Mouse (Mus musculus) midbrain, embryonic 12.5 days (tissue): ENCODE measurements around the gene Vamp8. TPM values are rescaled to one million over a fixed set of nuclear protein-coding genes. Genes with fewer than 3 reads are reported as not detected.

Experiments used
- ATAC-seq: fragments of 200-750 bp; cut with Nextera tagmentation; 2 replicates; pipeline ENCODE4 v1.8.0; 2017; ENCODE audit warnings: low read depth, moderate TSS enrichment, moderate library complexity; ENCODE audit not compliant: low FRiP score
- H3K27ac ChIP-seq: fragments of 300-500 bp; sonication (generic); replicated peaks from 2 replicates; pipeline ENCODE4 v1.5.1; 2016; ENCODE audit warnings: mild to moderate bottlenecking
- H3K27me3 ChIP-seq: fragments of 300-500 bp; sonication (generic); 2 replicates; pipeline ENCODE4 v1.6.1; 2016; ENCODE audit warnings: mild to moderate bottlenecking
- H3K36me3 ChIP-seq: fragments of 300-500 bp; sonication (generic); 2 replicates; pipeline ENCODE4 v1.6.1; 2016
- H3K4me1 ChIP-seq: fragments of 300-500 bp; sonication (generic); 2 replicates; pipeline ENCODE4 v1.6.1; 2016
- H3K4me2 ChIP-seq: fragments of 300-500 bp; sonication (generic); replicated peaks from 2 replicates; pipeline ENCODE4 v1.6.1; 2016; ENCODE audit warnings: mild to moderate bottlenecking, moderate library complexity
- H3K4me3 ChIP-seq: fragments of 300-500 bp; sonication (generic); 2 replicates; pipeline ENCODE4 v1.5.1; 2016; ENCODE audit warnings: mild to moderate bottlenecking
- H3K9ac ChIP-seq: fragments of 300-500 bp; sonication (generic); replicated peaks from 2 replicates; pipeline ENCODE4 v1.6.1; 2016; ENCODE audit warnings: mild to moderate bottlenecking, moderate library complexity
- H3K9me3 ChIP-seq: fragments of 300-500 bp; sonication (generic); 2 replicates; pipeline ENCODE4 v1.6.1; 2016; ENCODE audit warnings: mild to moderate bottlenecking
- WGBS: fragments of 180-500 bp; shearing (Covaris S2); methylation state at CpG from one replicate; pipeline ENCODE4 v1.1.7; 2016; 5-methylcytosine and 5-hydroxymethylcytosine counted together
- polyA plus RNA-seq: library from polyadenylated mRNA; unstranded; fragments of >200 nt; fragmentation: Nextera tagmentation; extraction: Ambion mirVana; gene quantifications from 2 replicates; pipeline ENCODE4 v1.2.1, GENCODE M21; 2016

Gene Vamp8
- polyA plus RNA-seq, 1 experiment from 2014 or later = 33.6 TPM

- H3K4me2 ChIP-seq = peak within 1 kb of the TSS; percentile 97
- peaks cover 35% of the 10 kb centered on the region for H3K4me1 ChIP-seq
- under 1% methylated on average over 30 of the region's 30 CpGs for WGBS
- H3K9ac ChIP-seq = peak within 1 kb of the TSS; percentile 85
- peak; percentile 72 for ATAC-seq
- no peaks in the 10 kb centered on the region for H3K9me3 ChIP-seq
- peak within 1 kb of the TSS; percentile 79 for H3K4me3 ChIP-seq
- H3K27me3 ChIP-seq = no peaks in the 10 kb centered on the region
- peaks cover 22% of the 10 kb centered on the region for H3K36me3 ChIP-seq
- peak within 1 kb of the TSS; percentile 64 for H3K27ac ChIP-seq
Observed at GRCm38 (mm10) chr6:72345074-72345567, 45.4 kb downstream of the Vamp8 start, which contains the start of gene Usp39. Gene Usp39 (minus strand): TSS chr6:72345184.

GRCm38 (mm10) chr6:72344396-72345073, 46.0 kb downstream of the Vamp8 start:
- H3K27ac ChIP-seq = peak overlapping the region; percentile 64
- H3K36me3 ChIP-seq = peaks cover 20% of the 10 kb centered on the region
- H3K4me2 ChIP-seq = peak overlapping the region; percentile 97
- peak; percentile 45 for ATAC-seq
- H3K27me3 ChIP-seq = no peaks in the 10 kb centered on the region
- peak overlapping the region; percentile 79 for H3K4me3 ChIP-seq
- peaks cover 35% of the 10 kb centered on the region for H3K4me1 ChIP-seq
- H3K9me3 ChIP-seq = no peaks in the 10 kb centered on the region
- whole genome bisulfite sequencing = under 1% methylated on average over 39 of the region's 42 CpGs
- H3K9ac ChIP-seq = peak overlapping the region; percentile 85

- Histone ChIP-seq H3K4me2 (no peak overlapping the region), H3K27ac (no peak overlapping the region), H3K27me3 (no peaks in the 10 kb centered on the region), H3K4me1 (peaks cover 15% of the 10 kb centered on the region), H3K4me3 (no peak overlapping the region), H3K9ac (no peak overlapping the region), H3K9me3 (no peaks in the 10 kb centered on the region), H3K36me3 (peaks cover 48% of the 10 kb centered on the region)
- ATAC-seq = no peak
- WGBS = 70% methylated on average over 2 of the region's 2 CpGs
Observed at GRCm38 (mm10) chr6:72340481-72340880, 50.0 kb downstream of the Vamp8 start.

Other genes starting within 250 kb of the Vamp8 start
- 6.2 and 8.6 TPM in 2 replicates for gene Atoh8, start 155.1 kb downstream of the Vamp8 start, polyA plus RNA-seq
- gene Sftpb, start 86.1 kb downstream of the Vamp8 start, polyA plus RNA-seq = not detected in 2 replicates
- 68.9 and 72.4 TPM in 2 replicates for gene Usp39, start 45.5 kb downstream of the Vamp8 start, polyA plus RNA-seq
- gene 0610030E20Rik, start 43.4 kb downstream of the Vamp8 start, polyA plus RNA-seq = 25.4 and 29.6 TPM in 2 replicates
- gene Tmem150a, start 35.3 kb downstream of the Vamp8 start, polyA plus RNA-seq = 7.3 and 8.2 TPM in 2 replicates
- 98.1 and 98.7 TPM in 2 replicates for gene Rnf181, start 23.7 kb downstream of the Vamp8 start, polyA plus RNA-seq
- 10.2 and 12.7 TPM in 2 replicates for gene Vamp5, start 10.2 kb downstream of the Vamp8 start, polyA plus RNA-seq
- gene Ggcx, start 23.6 kb upstream of the Vamp8 start, polyA plus RNA-seq = 20.6 and 24.3 TPM in 2 replicates
- gene Mat2a, start 48.9 kb upstream of the Vamp8 start, polyA plus RNA-seq = 422 and 441 TPM in 2 replicates
- 0.63 and 0.97 TPM in 2 replicates for gene Sh2d6, start 131.0 kb upstream of the Vamp8 start, polyA plus RNA-seq
- gene Capg, start 153.7 kb upstream of the Vamp8 start, polyA plus RNA-seq = 5.8 and 6.1 TPM in 2 replicates
- gene Elmod3, start 207.7 kb upstream of the Vamp8 start, polyA plus RNA-seq = 14.3 and 18.3 TPM in 2 replicates
- 4.4 and 6.9 TPM in 2 replicates for gene Retsat, start 207.8 kb upstream of the Vamp8 start, polyA plus RNA-seq
- gene Tgoln1, start 226.3 kb upstream of the Vamp8 start, polyA plus RNA-seq = 38.6 and 39.2 TPM in 2 replicates